Mouse (Mus musculus) CH12.LX (cell line): ENCODE measurements around the gene Usp49. TPM values are rescaled to one million over a fixed set of nuclear protein-coding genes. Genes with fewer than 3 reads are reported as not detected.

Source experiments
- DNase-seq: peaks from one replicate; pipeline ENCODE4 v3.0.0-alpha.2; 2013; ENCODE audit errors: extremely low read depth
- H3K27ac ChIP-seq: 2 replicates; pipeline ENCODE4 v1.5.1; 2012; ENCODE audit warnings: low read depth, mild to moderate bottlenecking, control low read depth, moderate library complexity; ENCODE audit not compliant: insufficient read depth
- H3K27me3 ChIP-seq: replicated peaks from 2 replicates; pipeline ENCODE3; 2012; ENCODE audit warnings: inconsistent platforms
- H3K36me3 ChIP-seq, 2 experiments: replicated peaks in 1 of 2; 2 replicates each; pipeline versions ENCODE3 to v1.6.1; 2012; ENCODE audit warnings: inconsistent platforms in 1 of 2, low read length in 1 of 2, mild to moderate bottlenecking in 1 of 2, mixed read lengths in 1 of 2, moderate library complexity in 1 of 2; ENCODE audit not compliant: control insufficient read depth in 1 of 2, insufficient read depth in 1 of 2
- H3K4me1 ChIP-seq, 2 experiments: 2 replicates each; pipeline ENCODE4 v1.6.1; 2012; ENCODE audit warnings: inconsistent platforms in 1 of 2, moderate library complexity in 1 of 2; ENCODE audit not compliant: insufficient read depth in 2 of 2, control insufficient read depth in 1 of 2
- H3K4me2 ChIP-seq: 2 replicates; pipeline ENCODE4 v1.6.1; 2012; ENCODE audit warnings: low read depth, mild to moderate bottlenecking, control low read depth; ENCODE audit not compliant: poor library complexity, insufficient read depth, severe bottlenecking
- H3K4me3 ChIP-seq, 3 experiments: fragments of 150-350 bp in 1 of 3; sonication (generic) in 1 of 3; replicated peaks in 1 of 3; 2 replicates each; pipeline versions ENCODE3 to v1.5.1; 2011 to 2012; ENCODE audit warnings: low read depth in 2 of 3, low read length in 2 of 3, mild to moderate bottlenecking in 2 of 3, moderate library complexity in 2 of 3, control low read depth in 1 of 3, improper control_type of control experiment in 1 of 3, inconsistent platforms in 1 of 3, mixed read lengths in 1 of 3; ENCODE audit not compliant: poor library complexity in 1 of 3
- H3K79me2 ChIP-seq: replicated peaks from 2 replicates; pipeline ENCODE4 v1.6.1; 2012; ENCODE audit warnings: mild to moderate bottlenecking, moderate library complexity; ENCODE audit not compliant: control insufficient read depth, poor library complexity, insufficient read depth, severe bottlenecking; ENCODE audit errors: extremely low read depth
- H3K9ac ChIP-seq: 2 replicates; pipeline ENCODE4 v1.6.1; 2012; ENCODE audit warnings: low read depth, mild to moderate bottlenecking, control low read depth, moderate library complexity; ENCODE audit not compliant: insufficient read depth
- H3K9me3 ChIP-seq: replicated peaks from 2 replicates; pipeline ENCODE3; 2012; ENCODE audit warnings: low read length, inconsistent platforms, mixed read lengths
- BHLHE40 ChIP-seq: IDR thresholded peaks from 2 replicates; pipeline ENCODE4 v1.6.1; 2011; ENCODE audit warnings: mild to moderate bottlenecking, low read depth, low read length, improper control_type of control experiment
- CHD1 ChIP-seq: IDR thresholded peaks from 2 replicates; pipeline ENCODE4 v1.6.1; 2012; ENCODE audit warnings: low read depth, low read length, improper control_type of control experiment, inconsistent platforms
- CHD2 ChIP-seq: IDR thresholded peaks from 2 replicates; pipeline ENCODE4 v1.6.1; 2011; ENCODE audit warnings: low read length, improper control_type of control experiment
- ELF1 ChIP-seq: IDR thresholded peaks from 2 replicates; pipeline ENCODE4 v1.6.1; 2014; ENCODE audit warnings: low read depth, mild to moderate bottlenecking, inconsistent platforms, low read length, improper control_type of control experiment
- EP300 ChIP-seq: IDR thresholded peaks from 2 replicates; pipeline ENCODE4 v1.6.1; 2011; ENCODE audit warnings: low read length, improper control_type of control experiment
- ETS1 ChIP-seq: conservative IDR thresholded peaks from 2 replicates; pipeline ENCODE4 v1.6.1; 2012; ENCODE audit warnings: low read depth, mild to moderate bottlenecking, inconsistent platforms, low read length, improper control_type of control experiment, moderate library complexity
- GABPA ChIP-seq: IDR thresholded peaks from 2 replicates; pipeline ENCODE4 v1.6.1; 2012; ENCODE audit warnings: low read depth, low read length, improper control_type of control experiment, inconsistent platforms; ENCODE audit not compliant: insufficient replicate concordance
- JUN ChIP-seq: IDR thresholded peaks from 2 replicates; pipeline ENCODE4 v1.6.1; 2011; ENCODE audit warnings: low read depth, mild to moderate bottlenecking, low read length, improper control_type of control experiment, moderate library complexity; ENCODE audit not compliant: insufficient read depth
- JUND ChIP-seq: conservative IDR thresholded peaks from 2 replicates; pipeline ENCODE4 v1.6.1; 2011; ENCODE audit warnings: low read depth, low read length, improper control_type of control experiment
- MAX ChIP-seq: IDR thresholded peaks from 2 replicates; pipeline ENCODE4 v1.6.1; 2011; ENCODE audit warnings: low read length, improper control_type of control experiment
- MXI1 ChIP-seq: IDR thresholded peaks from 2 replicates; pipeline ENCODE4 v1.6.1; 2011; ENCODE audit warnings: mild to moderate bottlenecking, low read depth, low read length, improper control_type of control experiment
- MYC ChIP-seq: IDR thresholded peaks from 2 replicates; pipeline ENCODE4 v1.6.1; 2011; ENCODE audit warnings: low read depth, mild to moderate bottlenecking, improper control_type of control experiment, low read length
- NELFE ChIP-seq: IDR thresholded peaks from 2 replicates; pipeline ENCODE4 v1.6.1; 2011; ENCODE audit warnings: low read depth, low read length, improper control_type of control experiment
- POLR2AphosphoS2 ChIP-seq: IDR thresholded peaks from 2 replicates; pipeline ENCODE4 v1.6.1; 2011; ENCODE audit warnings: low read depth, low read length, improper control_type of control experiment
- RAD21 ChIP-seq: IDR thresholded peaks from 2 replicates; pipeline ENCODE4 v1.6.1; 2011; ENCODE audit warnings: low read depth, mild to moderate bottlenecking, low read length, improper control_type of control experiment, moderate library complexity
- SIN3A ChIP-seq: IDR thresholded peaks from 2 replicates; pipeline ENCODE4 v1.6.1; 2012; ENCODE audit warnings: low read length, improper control_type of control experiment, inconsistent platforms
- SMC3 ChIP-seq: IDR thresholded peaks from 2 replicates; pipeline ENCODE4 v1.6.1; 2011; ENCODE audit warnings: low read depth, low read length, improper control_type of control experiment
- TCF12 ChIP-seq: IDR thresholded peaks from 2 replicates; pipeline ENCODE4 v1.6.1; 2014; ENCODE audit warnings: low read depth, mild to moderate bottlenecking, inconsistent platforms, low read length, improper control_type of control experiment
- USF1 ChIP-seq: IDR thresholded peaks from 2 replicates; pipeline ENCODE4 v1.6.1; 2014; ENCODE audit warnings: low read depth, mild to moderate bottlenecking, inconsistent platforms, low read length, improper control_type of control experiment
- USF2 ChIP-seq: conservative IDR thresholded peaks from 2 replicates; pipeline ENCODE4 v1.6.1; 2011; ENCODE audit warnings: low read depth, low read length, improper control_type of control experiment
- ZC3H11A ChIP-seq: IDR thresholded peaks from 2 replicates; pipeline ENCODE4 v1.6.1; 2012; ENCODE audit warnings: low read depth, mild to moderate bottlenecking, inconsistent platforms, low read length, improper control_type of control experiment
- ZKSCAN1 ChIP-seq: IDR thresholded peaks from 2 replicates; pipeline ENCODE4 v1.6.1; 2012; ENCODE audit warnings: low read depth, inconsistent platforms, low read length, improper control_type of control experiment, borderline replicate concordance
- ZMIZ1 ChIP-seq: IDR thresholded peaks from 2 replicates; pipeline ENCODE4 v1.6.1; 2012; ENCODE audit warnings: low read depth, mild to moderate bottlenecking, inconsistent platforms, low read length, improper control_type of control experiment
- ZNF384 ChIP-seq: IDR thresholded peaks from 2 replicates; pipeline ENCODE4 v1.6.1; 2012; ENCODE audit warnings: low read depth, low read length, improper control_type of control experiment, inconsistent platforms
- dilution Hi-C: fragments of 300-500 bp; cut with MboI; formaldehyde crosslinking; loops from 2 replicates; pipeline ENCODE4 v1.14.3; 2020; ENCODE audit warnings: low sequenced_read_pairs; ENCODE audit not compliant: extremely low pct_unique_long_range_greater_than_20kb, extremely low pct_ligation_motif_present
- in situ Hi-C: fragments of 300-500 bp; cut with MboI; formaldehyde crosslinking; loops from 3 replicates; pipeline ENCODE4 v1.14.3; 2019; ENCODE audit warnings: low sequenced_read_pairs, low pct_ligation_motif_present, low pct_unique_long_range_greater_than_20kb, mixed read lengths
- polyA plus RNA-seq: library from polyadenylated mRNA; unstranded; fragments of >175 nt; gene quantifications from 2 replicates; pipeline ENCODE4 v1.2.1, GENCODE M21; 2012; ENCODE audit warnings: low read depth; ENCODE audit not compliant: insufficient read length
- total RNA-seq, 2 experiments: library from RNA; depleted of rRNA; stranded (reverse); fragments of 300-350 nt in 1 of 2; fragments of >200 nt in 1 of 2; gene quantifications; 2 replicates each; pipeline ENCODE4 v1.2.3; 2012 to 2014

Gene Usp49
- total and polyA plus RNA-seq, 3 experiments: 2.6 to 4.3 (median 3.4) TPM

DNA sequence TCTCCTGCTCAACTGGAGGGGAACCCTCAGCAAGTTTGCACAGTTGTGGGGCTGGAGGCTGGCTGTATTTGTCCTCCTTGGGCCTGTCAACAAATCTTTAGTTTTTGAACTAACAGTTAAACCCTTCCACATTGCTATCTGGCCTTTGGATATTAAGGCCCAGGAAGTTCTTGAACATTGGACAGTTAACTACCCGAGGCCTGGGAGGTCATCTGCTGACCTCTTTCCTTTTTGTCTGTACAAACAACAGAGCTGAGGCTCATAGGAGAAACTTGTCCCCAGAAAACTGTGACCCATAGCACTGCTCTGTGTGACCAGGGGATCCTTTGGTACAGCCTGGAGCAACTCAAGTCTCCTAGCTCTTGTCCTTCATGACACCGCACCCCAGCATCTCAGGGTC, 68.6 kb downstream of the Usp49 start:
- TF ChIP-seq ZC3H11A (no peak), NELFE (no peak), MXI1 (no peak), ZKSCAN1 (no peak), ELF1 (no peak), USF1 (no peak), SIN3A (no peak), RAD21 (no peak), ETS1 (no peak), EP300 (no peak), CHD1 (no peak), JUN (no peak), MYC (no peak), USF2 (no peak), ZNF384 (no peak), MAX (no peak), JUND (no peak), CHD2 (no peak), SMC3 (no peak), ZMIZ1 (no peak)
- Histone ChIP-seq H3K4me2 (no peak overlapping the region), H3K9me3 (no peaks in the 10 kb centered on the region), H3K9ac (no peak overlapping the region), H3K4me1 (peaks cover 0 to 8% of the 10 kb centered on the region in 2 experiments; a peak in 2 of 4 replicates), H3K4me3 (no peak overlapping the region), H3K27ac (no peak overlapping the region), H3K79me2 (no peaks in the 10 kb centered on the region), H3K36me3 (peaks cover 2 to 15% of the 10 kb centered on the region in 2 experiments), H3K27me3 (peaks cover 37% of the 10 kb centered on the region)
- no peak for DNase-seq
- dilution Hi-C loops (no loop called here), in situ Hi-C loops (no loop called here)

DNA sequence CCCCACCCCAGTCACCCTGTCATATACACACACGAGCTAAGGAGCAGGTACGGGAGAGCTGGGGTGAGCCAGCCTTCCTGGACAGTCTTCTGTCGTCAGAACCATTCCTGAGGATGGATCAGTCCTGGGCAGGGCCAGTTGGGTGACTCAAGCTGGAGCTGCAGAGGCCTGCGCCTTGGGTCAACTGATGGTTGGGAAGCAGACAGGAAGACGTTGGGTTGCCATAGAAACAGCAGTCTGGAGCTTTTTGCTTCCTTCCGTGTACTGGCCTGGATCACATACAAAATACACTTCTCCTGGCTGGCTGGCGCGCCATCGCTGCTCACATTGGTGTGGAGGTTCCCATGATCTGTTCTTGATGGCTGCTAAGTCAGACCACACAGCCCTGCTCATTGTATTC, 71.3 kb downstream of the Usp49 start:
- Histone ChIP-seq H3K36me3 (peaks cover 2 to 15% of the 10 kb centered on the region in 2 experiments), H3K79me2 (no peaks in the 10 kb centered on the region), H3K4me1 (no peaks in the 10 kb centered on the region), H3K27ac (no peak overlapping the region), H3K4me3 (no peak overlapping the region), H3K9me3 (no peaks in the 10 kb centered on the region), H3K4me2 (no peak overlapping the region), H3K9ac (no peak overlapping the region), H3K27me3 (peaks cover 21% of the 10 kb centered on the region)
- TF ChIP-seq ZNF384: no peak
- no peak for TF ChIP-seq TCF12
- TF ChIP-seq GABPA: no peak
- no peak for TF ChIP-seq POLR2AphosphoS2
- TF ChIP-seq ZC3H11A: no peak
- no peak for TF ChIP-seq MYC
- TF ChIP-seq MAX: no peak
- TF ChIP-seq BHLHE40: no peak
- in situ Hi-C loops: no loop called here
- no peak for DNase-seq
- dilution Hi-C loops: no loop called here
